Mouse (Mus musculus): ENCODE data around the gene Gm28308.

The Gm28308 gene

DNA sequence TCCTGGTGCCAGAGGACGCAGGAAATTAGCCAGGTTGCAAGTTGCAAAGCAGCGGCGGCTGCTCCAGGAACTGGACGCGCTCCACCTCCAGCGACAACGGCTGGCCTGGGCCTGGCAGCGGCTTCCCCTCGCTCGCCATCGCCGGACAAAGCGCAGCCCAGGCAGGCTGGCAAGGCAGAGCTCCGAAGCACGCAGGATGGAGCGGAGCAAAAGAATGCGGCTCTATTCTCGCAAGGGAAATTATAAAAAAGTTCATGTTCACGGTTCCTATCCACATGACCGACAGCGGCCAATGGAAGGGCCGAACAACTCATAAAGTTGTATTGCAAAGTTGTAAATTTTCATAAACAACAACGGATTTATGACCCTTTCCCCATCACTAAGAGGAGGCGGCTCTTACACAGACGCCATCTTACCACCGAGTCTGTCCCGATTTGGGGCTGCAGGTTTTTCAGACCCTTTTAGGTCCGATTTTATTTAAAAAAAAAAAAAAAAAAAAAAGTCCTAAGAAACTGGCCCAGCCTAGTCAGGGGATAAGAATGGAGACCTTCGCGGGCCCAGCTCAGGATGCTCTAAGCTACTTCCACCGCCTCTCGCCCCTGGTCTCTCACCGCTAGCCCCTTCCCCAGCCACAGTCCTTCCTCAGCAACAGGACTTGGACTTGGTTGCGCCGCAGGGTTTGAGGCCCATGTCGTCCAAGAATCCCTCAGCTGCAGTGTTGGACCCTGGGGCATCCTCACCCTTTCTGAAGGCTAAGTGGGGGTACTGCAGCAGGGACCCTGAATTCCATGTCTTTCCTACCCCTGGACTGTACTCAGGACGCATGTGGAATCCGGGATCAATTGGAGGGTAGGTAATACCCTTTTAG lies at the start of gene Gm28308, which contains the start of gene Hoxa3:
TSS of gene Gm28308 (minus strand) at position 221 of the 868 bp plus-strand sequence.
TSS of gene Hoxa3 (minus strand) at position 218 of the 868 bp plus-strand sequence.
- DNase-seq, result peak in 1 of 2 experiments; percentile 17

DNA sequence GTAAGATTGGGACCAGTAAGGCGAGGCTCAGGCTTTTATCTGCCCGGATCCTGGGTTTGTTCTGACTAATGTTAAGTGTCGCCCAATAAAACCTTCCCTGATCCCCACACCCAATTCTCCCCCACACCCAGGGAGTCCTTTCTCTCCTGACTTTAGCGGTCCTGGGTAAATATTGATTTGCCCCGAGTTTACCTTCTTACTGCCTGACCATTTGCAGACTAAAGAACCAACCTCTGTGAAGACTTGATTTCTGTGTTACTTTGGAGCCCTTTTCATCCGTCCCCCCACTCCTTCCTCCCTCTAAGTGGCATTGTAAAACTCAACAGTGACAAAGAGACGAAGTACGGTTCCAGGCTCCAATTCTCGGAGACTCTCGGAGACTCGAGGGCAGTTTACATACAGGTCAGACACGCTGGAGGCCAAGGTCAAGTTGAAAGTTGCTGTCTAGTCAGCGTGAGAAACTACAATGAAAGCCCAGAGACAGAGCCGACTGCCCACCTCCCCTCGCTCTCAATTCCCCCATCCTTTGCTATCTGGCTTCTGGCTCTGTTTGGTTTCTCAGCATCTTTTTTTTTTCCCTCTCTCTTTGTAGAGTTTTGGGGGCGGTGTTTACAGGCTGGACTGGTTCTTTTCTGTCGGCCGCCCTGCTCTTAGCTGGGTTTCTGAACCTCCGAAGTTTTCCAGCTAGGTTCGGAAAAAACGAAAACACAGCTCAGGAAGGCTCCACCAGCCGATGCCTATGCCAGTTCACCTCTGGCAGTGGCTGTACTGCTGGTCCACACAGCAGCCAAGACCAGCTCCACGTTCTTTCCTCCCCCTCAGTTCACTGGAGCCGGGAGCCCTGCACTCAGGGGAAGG lies 49.6 kb upstream of the Gm28308 start:
- DNase-seq, result no peak

DNA sequence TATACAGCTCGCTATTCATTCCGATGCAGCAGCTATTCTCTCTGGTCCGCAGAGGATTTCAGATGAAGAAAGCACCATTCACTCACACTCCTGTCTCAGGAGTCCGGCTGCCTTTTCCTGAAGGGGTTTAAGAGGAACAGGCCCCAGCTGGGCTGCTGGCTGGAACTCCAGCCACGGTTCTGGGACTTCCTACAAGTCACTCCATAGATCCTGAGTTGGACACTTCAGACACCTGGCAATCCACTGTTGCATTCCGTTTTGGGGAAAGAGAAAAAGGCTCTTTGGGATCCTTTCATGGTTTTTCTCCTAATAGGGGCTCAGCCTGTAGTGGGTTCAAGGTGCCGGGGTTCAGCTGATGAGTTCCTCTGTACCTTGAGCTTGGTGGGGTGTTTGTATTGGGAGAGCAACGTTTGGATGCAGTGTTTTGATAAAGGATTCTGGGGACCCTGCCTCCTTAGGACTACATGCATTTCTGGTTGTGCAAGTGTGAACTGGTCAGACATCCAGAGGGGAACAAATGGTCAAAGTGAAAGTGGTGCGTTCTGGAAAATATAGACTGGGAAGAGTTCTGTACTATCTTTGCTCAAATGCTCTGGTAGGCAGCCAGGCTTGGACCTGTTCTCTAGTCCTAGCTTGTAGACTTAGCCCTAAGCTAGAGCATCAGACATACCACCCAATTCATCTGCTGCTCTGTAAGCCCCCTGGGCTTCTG lies 48.8 kb upstream of the Gm28308 start:
- no peak for DNase-seq

DNA sequence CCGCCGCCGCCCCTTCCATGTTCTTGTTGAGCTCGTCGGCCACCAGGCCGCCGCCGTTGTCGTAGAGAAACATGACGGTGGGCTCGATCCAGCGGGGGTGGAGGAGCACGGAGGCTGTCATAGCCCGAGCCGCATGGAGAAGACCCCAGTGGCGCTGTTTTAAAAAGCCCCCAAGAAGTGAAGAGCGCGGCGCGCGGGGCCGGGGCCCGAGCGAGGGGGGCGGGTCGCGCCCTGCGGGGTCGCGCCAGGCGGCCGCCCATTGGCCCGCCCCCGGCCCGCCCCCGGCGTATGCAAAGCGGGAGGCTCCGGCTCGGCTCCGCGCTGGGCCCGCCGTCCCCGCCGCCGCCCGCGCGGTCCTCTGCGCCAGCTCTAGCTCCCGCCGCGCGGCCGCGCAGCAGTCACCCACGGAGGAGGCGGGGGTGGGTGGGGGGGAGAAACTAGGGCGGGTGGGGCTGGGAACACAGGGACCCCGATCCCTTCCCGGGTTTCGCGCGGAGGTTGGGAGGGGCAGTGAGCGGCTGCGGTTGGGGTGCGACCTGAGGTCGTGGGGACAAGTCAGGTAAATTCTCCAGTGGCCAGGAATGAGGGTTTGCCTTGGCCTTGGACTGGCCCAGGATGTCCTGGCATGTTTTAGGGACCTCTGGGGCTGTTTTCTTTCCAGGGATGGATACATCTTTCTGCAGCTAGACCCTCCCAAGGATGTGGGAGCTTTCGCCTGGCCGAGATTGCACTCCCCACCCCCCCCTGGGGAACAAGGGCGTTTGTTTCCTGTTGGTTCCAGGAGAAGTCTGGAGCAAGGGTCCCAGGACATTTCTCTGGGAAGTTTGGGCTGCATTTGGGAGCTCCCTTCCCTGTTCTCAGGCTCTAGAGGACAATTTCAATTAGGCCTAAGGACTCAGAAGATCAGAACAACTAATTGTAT lies 47.8 kb upstream of the Gm28308 start, which contains the start of gene Hoxa13:
TSS of gene Hoxa13 (minus strand) at position 227 of the 922 bp plus-strand sequence.
- DNase-seq, result peak; percentile 66 to 69

DNA sequence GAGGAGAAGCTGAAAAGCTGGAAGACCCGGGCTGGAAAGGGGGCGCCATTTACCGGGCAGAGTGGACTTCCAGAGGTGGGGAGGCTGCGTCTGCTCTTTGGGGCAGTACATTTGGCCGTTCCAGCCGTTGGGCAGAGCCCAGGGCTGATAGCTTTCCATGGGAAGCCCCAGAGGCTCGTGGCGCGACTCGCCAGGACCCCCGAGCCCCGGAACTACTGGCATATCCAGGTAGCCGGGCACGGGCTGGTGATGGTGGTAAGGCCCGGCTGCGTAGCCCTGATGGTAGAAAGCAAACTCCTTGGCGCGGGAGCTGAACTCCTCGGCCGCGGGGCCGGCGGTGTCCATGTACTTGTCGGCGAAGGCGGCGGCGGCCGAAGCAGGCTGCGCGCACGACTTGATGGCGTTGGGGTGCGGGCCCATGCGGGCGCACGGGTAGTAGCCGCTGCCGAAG lies 46.7 kb upstream of the Gm28308 start:
- peak in 1 of 2 experiments; percentile 26 for DNase-seq

DNA sequence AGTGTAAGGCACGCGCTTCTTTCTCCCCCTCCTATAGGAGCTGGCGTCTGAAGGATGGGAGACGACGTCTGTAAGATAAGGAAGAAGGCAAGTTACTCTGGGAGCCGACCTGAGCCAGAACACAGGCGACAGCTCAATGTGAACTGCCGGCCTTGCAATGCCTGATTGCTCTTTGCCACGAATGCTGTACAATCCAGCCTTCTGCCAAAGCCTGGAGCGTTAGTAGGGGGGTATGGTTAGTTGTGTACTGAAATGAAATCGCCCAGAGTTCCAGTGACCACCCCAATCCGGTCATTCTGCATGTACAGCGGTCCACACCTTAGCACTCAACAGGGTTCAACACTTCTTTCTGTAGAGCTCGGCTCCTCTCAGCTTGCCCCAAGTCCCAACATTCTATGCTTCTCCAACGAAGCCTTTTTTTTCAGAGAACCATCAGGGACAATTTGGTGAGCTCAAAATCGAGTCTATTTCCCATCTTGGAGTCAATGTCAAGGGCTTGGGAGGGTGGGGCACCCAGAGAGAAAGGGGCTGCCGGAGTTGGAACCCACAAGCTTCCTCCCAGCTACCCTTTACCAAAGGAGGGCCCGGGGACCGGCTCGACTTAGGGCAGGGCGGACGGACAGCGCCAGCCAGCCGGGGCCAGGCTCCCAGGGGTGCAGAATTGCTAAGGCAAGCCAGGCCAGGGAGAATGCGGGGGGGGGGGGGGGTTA lies 46.1 kb upstream of the Gm28308 start:
- no peak for DNase-seq

DNA sequence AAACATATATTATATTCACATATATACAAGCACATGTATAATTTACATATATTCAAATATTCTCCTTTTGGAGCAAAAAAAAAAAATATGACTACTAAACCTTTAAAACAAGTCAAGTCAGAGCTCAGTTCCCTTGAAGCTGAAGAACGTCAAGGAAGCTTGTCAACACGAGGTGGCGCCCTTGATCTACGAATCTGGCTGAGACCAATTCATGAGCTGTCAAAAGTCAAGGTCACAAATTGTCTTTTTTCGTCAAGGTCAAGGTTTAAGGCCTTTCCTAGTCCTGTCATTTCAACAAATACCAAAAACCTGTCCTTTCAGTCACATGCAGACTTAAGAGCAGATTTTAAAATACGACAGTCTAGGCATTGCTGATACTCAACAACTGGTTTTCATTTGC lies 43.8 kb upstream of the Gm28308 start:
- peak; percentile 77 to 83 for DNase-seq

DNA sequence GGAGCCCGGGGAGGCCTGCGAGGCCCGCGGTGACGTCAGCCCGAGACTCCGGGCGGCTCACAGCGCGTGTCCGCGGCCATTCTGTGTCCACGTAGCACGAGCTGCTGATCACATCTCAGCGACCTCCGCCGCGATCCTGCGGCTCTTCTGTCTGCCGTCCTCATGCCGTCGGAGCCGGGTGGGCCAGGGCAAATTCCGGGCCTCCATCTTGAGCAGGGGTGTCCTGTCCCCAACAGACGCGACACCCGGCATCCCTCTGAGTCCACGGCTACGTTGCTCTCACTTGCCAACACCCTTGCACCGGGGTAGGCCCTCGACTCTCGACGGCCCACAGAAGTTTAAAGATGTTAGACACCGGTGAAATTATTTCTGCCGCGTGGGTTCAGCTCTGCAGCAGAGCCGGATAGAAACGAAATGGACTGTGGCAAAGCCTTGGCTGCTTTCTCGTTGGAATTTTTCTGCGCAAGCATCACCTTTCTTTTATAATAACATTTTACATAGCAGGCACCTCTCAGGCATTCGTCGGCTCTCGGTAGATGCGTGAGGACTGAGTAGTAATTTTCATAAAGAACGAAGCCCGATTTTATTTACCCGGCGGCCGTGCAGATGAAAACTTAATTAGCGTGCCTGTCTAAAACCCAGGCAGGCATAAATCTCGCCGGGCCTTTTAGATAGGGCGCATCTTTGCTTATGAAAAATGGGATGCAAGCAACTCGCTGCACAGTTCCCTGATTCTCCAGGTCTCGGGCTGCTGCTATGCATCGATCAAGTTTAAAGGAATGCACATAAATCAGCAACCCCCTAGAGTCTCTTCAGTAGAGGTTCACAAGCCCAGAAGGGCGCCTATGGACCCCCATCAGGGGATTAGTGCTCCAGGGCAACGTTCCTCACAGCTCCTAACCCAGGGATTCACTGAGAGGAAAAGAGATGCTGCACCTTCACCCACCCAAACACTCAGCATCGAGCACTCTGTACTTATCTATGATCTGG lies 40.7 kb upstream of the Gm28308 start:
- no peak for DNase-seq

DNA sequence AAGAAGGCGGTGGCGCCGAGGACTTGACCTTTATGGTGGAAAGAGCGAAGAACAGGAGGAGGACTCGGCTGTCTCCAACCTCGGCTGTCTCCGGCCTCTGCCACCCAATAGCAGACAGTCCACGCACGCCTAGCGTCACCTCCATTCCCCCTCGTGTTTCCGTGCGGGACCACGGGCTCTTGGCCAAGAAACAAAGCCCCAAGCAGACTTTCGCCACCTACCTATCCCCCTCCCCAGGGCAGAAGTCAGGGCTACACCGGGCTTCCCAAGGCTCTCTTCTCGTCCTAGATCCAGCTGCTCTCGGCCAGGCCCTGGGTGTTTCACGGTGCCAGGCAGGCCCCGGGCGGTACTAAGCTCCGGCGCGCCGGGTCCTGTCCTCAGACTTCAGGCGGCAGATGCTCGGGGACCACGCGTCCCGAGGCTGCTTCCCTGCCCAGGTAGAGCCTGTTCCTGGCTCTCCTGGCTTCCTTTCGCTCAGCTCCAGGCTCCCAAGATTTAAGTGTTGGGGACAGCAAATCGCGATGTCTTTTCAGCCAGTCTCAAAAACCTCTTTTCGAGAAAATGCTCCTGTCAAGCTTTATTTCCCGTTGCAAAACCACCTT lies 39.7 kb upstream of the Gm28308 start:
- DNase-seq, result no peak

DNA sequence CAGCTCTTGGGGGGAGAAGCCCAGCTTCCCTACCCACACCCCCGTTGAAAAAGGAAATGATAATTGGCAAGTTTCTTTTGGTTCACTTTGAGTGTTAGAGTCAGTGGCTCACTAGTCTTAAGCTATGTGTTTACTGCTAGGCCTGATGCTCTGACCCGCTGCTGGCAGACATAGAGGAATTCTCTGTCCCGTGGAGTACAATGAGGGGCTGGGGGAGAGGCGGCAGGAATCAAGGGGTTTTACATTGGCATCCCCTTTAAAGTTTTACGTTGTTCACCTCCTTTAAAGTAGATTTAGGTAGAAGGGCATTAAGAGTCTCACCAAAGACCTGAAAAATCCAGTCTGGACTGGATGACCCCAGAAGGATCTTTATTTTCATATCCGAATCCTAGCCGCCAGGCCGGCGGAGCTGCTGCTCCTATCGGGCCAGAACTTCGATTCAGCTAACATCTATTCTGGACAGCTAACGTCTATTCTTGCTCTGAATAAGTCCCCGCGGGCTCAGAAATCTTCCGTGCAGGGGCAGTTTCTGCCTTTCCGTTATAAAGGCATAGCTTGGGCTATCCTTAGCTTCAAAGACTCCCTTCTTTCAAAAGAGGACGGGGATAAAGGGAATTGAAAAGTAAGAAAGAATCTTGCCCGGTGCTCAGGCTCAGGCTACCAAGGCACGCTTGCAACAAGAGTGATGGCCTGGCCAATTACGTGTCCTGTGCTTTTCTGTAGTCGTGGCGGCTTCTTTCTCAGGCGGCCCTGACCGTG lies 39.1 kb upstream of the Gm28308 start:
- no peak for DNase-seq

DNA sequence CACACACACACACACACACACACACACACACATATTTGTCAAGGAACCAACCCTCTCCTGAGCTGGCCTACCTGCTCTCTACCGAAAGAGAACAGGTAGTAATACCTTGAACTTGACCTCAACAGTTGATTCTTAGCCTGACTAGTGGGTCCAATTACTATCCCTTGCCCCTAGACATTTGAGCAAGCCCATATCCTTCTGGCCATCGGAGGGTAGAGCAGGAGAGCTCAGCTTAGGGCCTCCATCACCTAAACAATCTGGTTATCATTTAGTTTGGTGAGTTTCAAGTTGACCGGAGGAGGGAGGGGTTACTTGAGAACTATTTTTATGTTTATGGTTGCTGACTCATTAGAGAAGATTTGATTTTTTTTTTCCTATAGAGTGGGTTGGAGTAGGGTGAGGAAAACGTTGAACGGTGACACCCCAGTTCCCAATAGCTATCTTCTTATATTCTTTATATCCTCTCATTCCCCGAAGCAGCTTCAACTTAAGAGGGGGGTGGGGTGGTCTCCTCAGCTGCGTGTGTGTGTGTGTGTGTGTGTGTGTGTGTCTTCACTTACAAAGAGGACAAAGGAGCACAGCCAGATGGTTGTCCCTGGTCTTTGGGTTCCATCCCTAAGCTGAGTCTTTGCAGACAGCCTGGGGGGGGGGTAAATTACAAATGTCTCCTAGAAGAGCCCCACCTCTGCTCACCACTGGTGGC lies 38.2 kb upstream of the Gm28308 start:
- no peak for DNase-seq

DNA sequence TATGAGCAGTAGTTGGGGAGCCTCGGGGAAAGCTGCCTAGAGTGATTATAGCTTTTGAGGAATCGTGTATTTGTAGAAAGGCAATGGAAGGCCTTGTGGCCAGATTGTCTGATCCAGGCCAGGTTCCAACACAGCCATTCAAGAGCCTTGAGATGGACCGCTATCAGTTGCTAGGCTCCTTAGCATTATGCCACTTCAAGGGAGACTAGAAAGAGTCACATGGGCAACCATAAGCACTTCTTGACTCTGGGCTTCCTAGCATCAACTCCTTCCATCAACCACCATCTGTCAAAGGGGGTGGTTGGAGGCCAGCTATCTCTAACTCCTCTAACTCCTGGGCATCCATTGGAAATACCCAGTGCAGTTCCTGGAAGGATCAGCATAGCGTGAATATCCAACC lies 36.7 kb upstream of the Gm28308 start:
- DNase-seq, result no peak

DNA sequence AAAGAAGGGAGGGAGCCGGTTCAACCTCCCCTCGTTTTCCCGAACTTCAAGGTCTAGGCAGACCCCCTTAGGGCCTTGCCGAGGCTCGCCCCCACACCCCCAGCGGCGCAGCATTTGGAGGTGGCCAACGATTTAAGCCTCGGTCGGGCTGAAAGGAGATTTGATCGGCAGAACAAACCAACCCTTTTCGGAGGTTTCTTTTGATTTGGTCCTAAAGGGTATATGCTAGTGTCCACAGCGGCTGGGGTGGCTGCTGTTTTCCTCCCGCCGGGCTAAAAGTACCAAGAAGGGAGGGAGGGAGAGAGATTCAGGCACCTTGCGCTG lies 36.2 kb upstream of the Gm28308 start:
- DNase-seq, result no peak

DNA sequence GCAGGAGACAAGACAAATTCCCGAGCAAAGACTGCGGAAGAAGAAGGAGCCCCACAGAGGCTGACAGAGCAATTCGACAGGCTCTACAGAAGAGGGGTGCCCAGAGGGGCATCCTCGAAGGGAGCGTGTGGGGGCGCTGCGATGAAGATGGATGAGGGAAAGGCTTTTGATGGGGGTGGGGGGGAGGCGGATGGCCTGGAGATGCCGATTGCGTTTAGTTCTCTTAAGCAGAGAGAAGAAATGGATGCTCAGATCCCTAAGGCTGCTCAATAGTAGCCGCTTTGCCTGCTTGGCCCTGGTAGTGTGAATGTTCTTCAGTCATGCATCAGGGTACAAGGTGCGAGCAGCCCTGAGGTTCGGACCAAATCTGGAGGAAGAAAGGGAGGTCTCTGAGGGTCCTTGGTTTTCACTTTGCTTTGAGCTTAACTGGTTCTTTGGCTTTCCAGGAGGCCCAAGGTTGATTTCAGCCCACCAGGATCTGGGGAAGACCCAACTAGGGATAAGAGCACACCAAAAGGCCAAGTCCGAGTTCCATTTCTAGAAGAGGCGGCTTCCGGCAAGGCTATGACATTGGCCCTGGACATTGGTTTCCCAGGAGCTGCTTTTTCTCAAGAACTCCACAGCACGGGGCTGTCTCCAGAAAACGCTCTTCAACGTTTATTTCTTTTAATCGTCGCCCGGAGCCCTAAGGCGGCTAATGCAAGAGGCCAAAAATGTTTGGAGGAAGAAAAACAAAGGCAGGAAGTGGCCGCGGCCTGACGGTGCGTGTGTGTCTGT lies 35.7 kb upstream of the Gm28308 start:
- no peak for DNase-seq

DNA sequence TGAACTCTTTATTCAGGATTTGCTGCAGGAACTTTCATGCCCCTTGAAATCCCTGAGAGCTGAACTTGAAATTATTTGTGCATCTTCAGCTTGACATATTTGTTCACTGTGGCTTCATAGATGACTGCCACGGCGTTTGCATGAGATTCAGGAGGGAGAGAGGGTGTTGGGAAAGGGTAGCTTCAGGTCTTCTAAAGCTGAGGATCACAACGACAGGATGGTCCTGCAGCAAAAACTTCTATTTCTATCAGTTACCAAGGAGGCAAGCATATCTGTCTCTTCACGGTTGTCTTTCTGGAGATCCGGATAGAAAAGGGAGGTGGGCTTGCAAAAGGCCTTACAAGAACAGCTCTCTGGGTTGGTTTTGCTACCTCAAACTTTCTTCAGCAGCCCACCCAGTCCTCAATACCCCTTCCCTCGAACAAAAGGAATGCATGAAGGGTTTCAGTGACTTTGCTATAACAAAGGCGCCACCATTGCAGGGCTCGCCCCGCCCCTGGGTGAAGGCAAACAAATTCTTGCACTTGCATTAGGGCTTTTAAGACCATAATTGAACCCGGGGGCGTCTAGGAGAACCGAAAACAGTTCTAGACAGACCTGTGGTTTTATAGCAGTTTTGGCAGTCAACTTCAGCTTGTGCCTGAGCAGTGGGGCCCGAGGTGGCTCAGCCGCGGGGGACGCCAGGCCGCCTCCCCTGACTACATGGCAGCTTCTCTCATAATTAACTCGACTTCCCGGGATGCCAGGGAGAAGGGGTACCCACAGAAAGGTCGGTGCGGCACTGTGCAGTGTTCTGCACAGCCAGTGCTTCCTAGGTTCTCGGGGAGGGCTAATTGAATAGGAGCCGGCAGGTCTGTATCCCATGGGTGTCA lies 34.9 kb upstream of the Gm28308 start:
- no peak for DNase-seq

DNA sequence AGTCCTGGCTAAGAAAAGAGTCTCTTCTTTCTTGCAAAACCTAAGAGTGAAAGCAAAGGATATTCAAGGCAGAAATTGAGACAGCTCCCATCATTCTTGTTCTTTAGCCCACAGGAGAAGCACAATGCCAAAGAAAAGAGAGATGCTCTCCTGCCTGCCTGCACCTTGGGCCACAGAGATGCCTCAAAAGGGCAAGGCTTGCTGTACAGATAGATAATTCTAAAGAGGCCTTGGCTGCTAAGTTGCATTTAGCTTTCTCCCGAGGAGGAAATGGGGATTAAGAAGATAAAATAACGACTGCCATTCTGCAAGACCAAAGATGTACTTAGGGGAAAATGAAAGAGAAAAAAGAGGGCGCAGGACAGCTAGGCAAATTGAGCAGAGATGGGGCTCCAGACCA lies 33.8 kb upstream of the Gm28308 start:
- DNase-seq, result no peak
